Mouse (Mus musculus) cortical plate, adult 2 months (tissue): ENCODE data around the gene Gtf2ird2.

Experiments used
- CTCF ChIP-seq: fragments of 200-500 bp; IDR thresholded peaks from 2 replicates; pipeline ENCODE4 v1.5.1; 2011; ENCODE audit warnings: mild to moderate bottlenecking, control low read depth, low read length; ENCODE audit not compliant: insufficient read depth; ENCODE audit errors: extremely low read depth
- POLR2A ChIP-seq: fragments of 200-500 bp; IDR thresholded peaks from 2 replicates; pipeline ENCODE4 v1.6.1; 2011; ENCODE audit warnings: mild to moderate bottlenecking, low read length, control low read depth; ENCODE audit not compliant: insufficient read depth; ENCODE audit errors: extremely low read depth

DNA sequence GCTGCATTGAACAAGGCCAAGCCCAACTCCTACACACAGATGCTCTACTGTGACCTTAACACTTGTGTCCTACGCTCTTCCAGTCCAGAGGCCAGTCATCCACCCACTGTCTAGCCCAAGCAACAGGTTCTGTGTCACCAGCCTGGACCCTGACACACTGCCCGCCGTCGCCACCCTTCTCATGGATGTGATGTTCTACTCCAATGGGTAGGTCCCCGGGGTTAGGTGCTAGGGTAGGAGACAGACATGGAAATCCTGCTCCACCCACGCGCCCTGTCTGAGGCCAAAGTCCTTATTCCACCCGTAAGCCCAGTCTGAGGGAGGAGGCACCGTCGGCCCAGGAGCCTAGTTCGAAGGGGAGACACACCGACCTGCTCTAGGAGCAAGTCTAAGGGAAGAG lies 47.8 kb upstream of the Gtf2ird2 start:
- TF ChIP-seq POLR2A (no peak), CTCF (no peak)
